Mouse (Mus musculus): ENCODE measurements around the gene Rgs3. TPM values are rescaled to one million over a fixed set of nuclear protein-coding genes. Genes with fewer than 3 reads are reported as not detected.

The Rgs3 gene
- polyA plus RNA-seq, 1 experiment from 2014 or later = 33.6 TPM

GRCm38 (mm10) chr4:62643401-62643800 lies 83.8 kb downstream of the Rgs3 start:
- ATAC-seq (replicated peaks; ENCODE audit: low FRiP score) (no peak), DNase-seq (ENCODE audit: low spot score) (no peak)
- Histone ChIP-seq H3K9me3 (ENCODE audit: control insufficient read depth, low read length) (no peaks in the 10 kb centered on the region), H3K4me1 (replicated peaks; ENCODE audit: control insufficient read depth, insufficient read depth, low read length) (no peaks in the 10 kb centered on the region), H3K27me3 (ENCODE audit: control insufficient read depth, insufficient read depth, low read length) (no peaks in the 10 kb centered on the region), H3K27ac (ENCODE audit: low read depth, low read length) (no peak overlapping the region), H3K36me3 (ENCODE audit: control insufficient read depth, insufficient read depth, low read length) (no peaks in the 10 kb centered on the region), H3K4me3 (ENCODE audit: low read depth, low read length) (no peak overlapping the region), H3K9ac (ENCODE audit: low read length) (no peak overlapping the region), H3K4me2 (ENCODE audit: low read depth, low read length, severe bottlenecking) (no peak overlapping the region)
- WGBS = 75% methylated on average over 8 of the region's 8 CpGs

- no peak overlapping the region for H3K9ac ChIP-seq (ENCODE audit: low read length)
- H3K36me3 ChIP-seq (ENCODE audit: control insufficient read depth, insufficient read depth, low read length) = no peaks in the 10 kb centered on the region
- no peak overlapping the region for H3K4me2 ChIP-seq (ENCODE audit: low read depth, low read length, severe bottlenecking)
- H3K9me3 ChIP-seq (ENCODE audit: control insufficient read depth, low read length) = no peaks in the 10 kb centered on the region
- no peak for ATAC-seq (replicated peaks; ENCODE audit: low FRiP score)
- 90% methylated on average over 11 of the region's 11 CpGs for WGBS
- no peak overlapping the region for H3K4me3 ChIP-seq (ENCODE audit: low read depth, low read length)
- H3K4me1 ChIP-seq (replicated peaks; ENCODE audit: control insufficient read depth, insufficient read depth, low read length) = no peaks in the 10 kb centered on the region
- H3K27me3 ChIP-seq (ENCODE audit: control insufficient read depth, insufficient read depth, low read length) = no peaks in the 10 kb centered on the region
- no peak overlapping the region for H3K27ac ChIP-seq (ENCODE audit: low read depth, low read length)
- no peak for DNase-seq (ENCODE audit: low spot score)
Measured at GRCm38 (mm10) chr4:62644031-62644793, 84.6 kb downstream of the Rgs3 start.

DNA sequence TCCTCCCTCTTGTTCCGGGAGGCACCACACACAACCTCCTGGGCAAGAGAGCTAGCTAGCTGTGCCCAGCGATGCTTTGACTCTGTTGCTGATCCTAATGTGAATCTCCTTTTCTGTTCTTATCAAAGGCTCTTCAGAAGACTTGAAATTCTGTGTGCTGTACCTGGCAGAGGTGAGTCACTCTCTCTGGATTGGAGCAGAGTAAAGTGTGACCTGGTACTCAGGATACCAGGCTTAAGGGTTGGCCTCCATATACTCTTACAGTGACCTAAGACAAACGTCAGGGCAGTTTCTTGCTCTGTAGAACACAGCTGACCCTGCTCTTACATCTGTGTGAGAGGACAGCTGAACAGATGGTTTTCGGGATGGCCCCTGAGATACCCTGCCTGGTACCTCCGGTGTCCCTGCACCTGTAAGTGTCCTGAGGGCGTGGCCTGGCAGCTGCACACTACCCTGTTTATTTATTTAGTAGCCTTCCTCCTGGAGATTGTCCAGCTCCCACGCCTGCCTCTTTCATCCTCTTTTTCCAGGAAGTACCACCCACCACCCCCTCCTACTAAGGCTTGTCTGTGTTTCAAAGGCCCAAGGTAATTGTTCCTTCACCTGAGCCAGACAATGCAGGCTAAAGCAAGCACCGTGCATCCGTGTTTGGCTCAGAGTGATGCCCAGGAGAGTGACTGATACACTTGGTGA lies 87.1 kb downstream of the Rgs3 start:
- H3K9ac ChIP-seq (ENCODE audit: low read length) = no peak overlapping the region
- H3K27ac ChIP-seq (ENCODE audit: low read depth, low read length) = no peak overlapping the region
- no peak overlapping the region for H3K4me2 ChIP-seq (ENCODE audit: low read depth, low read length, severe bottlenecking)
- no peaks in the 10 kb centered on the region for H3K9me3 ChIP-seq (ENCODE audit: control insufficient read depth, low read length)
- no peaks in the 10 kb centered on the region for H3K4me1 ChIP-seq (replicated peaks; ENCODE audit: control insufficient read depth, insufficient read depth, low read length)
- H3K36me3 ChIP-seq (ENCODE audit: control insufficient read depth, insufficient read depth, low read length) = no peaks in the 10 kb centered on the region
- no peak for DNase-seq (ENCODE audit: low spot score)
- no peak overlapping the region for H3K4me3 ChIP-seq (ENCODE audit: low read depth, low read length)
- H3K27me3 ChIP-seq (ENCODE audit: control insufficient read depth, insufficient read depth, low read length) = no peaks in the 10 kb centered on the region
- no peak for ATAC-seq (replicated peaks; ENCODE audit: low FRiP score)
- 82% methylated on average over 9 of the region's 9 CpGs for WGBS

DNA sequence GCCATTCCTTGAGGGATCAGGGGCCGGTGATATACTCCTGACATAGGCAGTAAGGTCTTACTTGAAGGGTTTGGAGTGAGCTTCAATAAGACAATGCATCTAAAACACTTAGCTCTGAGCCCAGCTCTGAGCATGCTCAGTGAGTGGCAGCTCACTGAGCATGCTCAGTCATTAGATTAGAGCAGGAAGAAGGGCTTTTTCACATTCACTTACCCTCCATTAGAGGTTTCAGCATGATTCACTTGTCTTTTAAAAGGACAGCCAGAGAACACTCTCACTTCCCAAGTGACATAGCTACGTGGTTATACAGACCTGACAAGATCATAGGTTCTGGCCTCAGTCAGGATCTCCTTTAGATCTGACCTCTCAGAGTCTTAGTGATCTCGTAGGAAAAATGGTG lies 89.2 kb downstream of the Rgs3 start:
- Histone ChIP-seq H3K27ac (ENCODE audit: low read depth, low read length) (no peak overlapping the region), H3K4me3 (ENCODE audit: low read depth, low read length) (no peak overlapping the region), H3K4me2 (ENCODE audit: low read depth, low read length, severe bottlenecking) (no peak overlapping the region), H3K27me3 (ENCODE audit: control insufficient read depth, insufficient read depth, low read length) (no peaks in the 10 kb centered on the region), H3K9me3 (ENCODE audit: control insufficient read depth, low read length) (no peaks in the 10 kb centered on the region), H3K9ac (ENCODE audit: low read length) (no peak overlapping the region), H3K36me3 (ENCODE audit: control insufficient read depth, insufficient read depth, low read length) (no peaks in the 10 kb centered on the region; the same call in 1 of the 2 replicates), H3K4me1 (replicated peaks; ENCODE audit: control insufficient read depth, insufficient read depth, low read length) (no peaks in the 10 kb centered on the region)
- no peak for DNase-seq (ENCODE audit: low spot score)
- ATAC-seq (replicated peaks; ENCODE audit: low FRiP score) = no peak
- WGBS = 89% methylated on average over 3 of the region's 3 CpGs

DNA sequence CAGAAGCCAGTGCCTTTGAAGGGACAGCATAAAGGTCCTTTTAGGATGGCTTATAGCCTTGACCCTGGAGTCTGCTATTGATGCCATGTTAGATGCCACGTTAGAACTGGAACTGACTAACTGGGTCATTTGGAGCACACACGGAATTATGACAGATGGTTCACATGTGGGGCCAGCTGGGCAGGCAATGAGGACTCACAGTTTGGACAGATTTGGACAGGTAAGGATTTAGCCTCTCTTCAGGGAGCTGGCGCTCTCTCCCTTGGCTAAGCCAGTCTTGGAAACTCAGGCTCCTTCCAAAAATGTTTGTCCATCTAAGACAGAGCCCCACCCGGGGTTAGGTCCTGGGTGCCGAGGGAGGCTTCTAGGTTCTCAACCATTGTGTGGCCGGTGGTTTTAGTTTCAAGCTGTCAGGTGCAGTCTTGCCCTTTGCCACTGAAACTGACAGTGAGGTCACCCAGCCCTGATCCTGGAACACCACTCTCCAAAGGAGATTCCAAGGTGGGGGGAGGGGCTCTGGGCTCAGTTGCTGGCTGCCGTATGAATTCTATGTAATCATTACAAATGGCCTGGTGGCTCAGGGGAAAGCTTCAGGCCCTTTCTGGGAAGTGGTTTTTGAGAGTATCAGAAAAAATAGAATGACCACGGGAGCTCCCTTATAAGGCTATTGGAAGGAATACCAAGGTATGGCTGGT lies 90.0 kb downstream of the Rgs3 start:
- Histone ChIP-seq H3K9ac (ENCODE audit: low read length) (no peak overlapping the region), H3K4me3 (ENCODE audit: low read depth, low read length) (no peak overlapping the region), H3K36me3 (ENCODE audit: control insufficient read depth, insufficient read depth, low read length) (no peaks in the 10 kb centered on the region; the same call in 1 of the 2 replicates), H3K4me2 (ENCODE audit: low read depth, low read length, severe bottlenecking) (no peak overlapping the region), H3K9me3 (ENCODE audit: control insufficient read depth, low read length) (no peaks in the 10 kb centered on the region), H3K4me1 (replicated peaks; ENCODE audit: control insufficient read depth, insufficient read depth, low read length) (no peaks in the 10 kb centered on the region), H3K27me3 (ENCODE audit: control insufficient read depth, insufficient read depth, low read length) (no peaks in the 10 kb centered on the region), H3K27ac (ENCODE audit: low read depth, low read length) (no peak overlapping the region)
- DNase-seq (ENCODE audit: low spot score) (no peak), ATAC-seq (replicated peaks; ENCODE audit: low FRiP score) (no peak)
- 85% methylated on average over 8 of the region's 8 CpGs for WGBS

- no peaks in the 10 kb centered on the region for H3K27me3 ChIP-seq (ENCODE audit: control insufficient read depth, insufficient read depth, low read length)
- DNase-seq (ENCODE audit: low spot score) (no peak), ATAC-seq (replicated peaks; ENCODE audit: low FRiP score) (no peak)
- no peak overlapping the region for H3K9ac ChIP-seq (ENCODE audit: low read length)
- no peaks in the 10 kb centered on the region for H3K4me1 ChIP-seq (replicated peaks; ENCODE audit: control insufficient read depth, insufficient read depth, low read length)
- no peak overlapping the region for H3K4me3 ChIP-seq (ENCODE audit: low read depth, low read length)
- H3K27ac ChIP-seq (ENCODE audit: low read depth, low read length) = no peak overlapping the region
- no peak overlapping the region for H3K4me2 ChIP-seq (ENCODE audit: low read depth, low read length, severe bottlenecking)
- H3K36me3 ChIP-seq (ENCODE audit: control insufficient read depth, insufficient read depth, low read length) = no peaks in the 10 kb centered on the region; the same call in 1 of the 2 replicates
- 63% methylated on average over 7 of the region's 7 CpGs for WGBS
- no peaks in the 10 kb centered on the region for H3K9me3 ChIP-seq (ENCODE audit: control insufficient read depth, low read length)
Measured at GRCm38 (mm10) chr4:62651179-62651760, 91.6 kb downstream of the Rgs3 start.

- ATAC-seq (replicated peaks; ENCODE audit: low FRiP score) = no peak
- WGBS = 80% methylated on average over 4 of the region's 4 CpGs
- Histone ChIP-seq H3K4me1 (replicated peaks; ENCODE audit: control insufficient read depth, insufficient read depth, low read length) (no peaks in the 10 kb centered on the region), H3K4me2 (ENCODE audit: low read depth, low read length, severe bottlenecking) (no peak overlapping the region), H3K27me3 (ENCODE audit: control insufficient read depth, insufficient read depth, low read length) (no peaks in the 10 kb centered on the region), H3K4me3 (ENCODE audit: low read depth, low read length) (no peak overlapping the region), H3K36me3 (ENCODE audit: control insufficient read depth, insufficient read depth, low read length) (no peaks in the 10 kb centered on the region; the same call in 1 of the 2 replicates), H3K9me3 (ENCODE audit: control insufficient read depth, low read length) (no peaks in the 10 kb centered on the region), H3K9ac (ENCODE audit: low read length) (no peak overlapping the region), H3K27ac (ENCODE audit: low read depth, low read length) (no peak overlapping the region)
- DNase-seq (ENCODE audit: low spot score) = no peak
Measured at GRCm38 (mm10) chr4:62652215-62652614, 92.6 kb downstream of the Rgs3 start.

DNA sequence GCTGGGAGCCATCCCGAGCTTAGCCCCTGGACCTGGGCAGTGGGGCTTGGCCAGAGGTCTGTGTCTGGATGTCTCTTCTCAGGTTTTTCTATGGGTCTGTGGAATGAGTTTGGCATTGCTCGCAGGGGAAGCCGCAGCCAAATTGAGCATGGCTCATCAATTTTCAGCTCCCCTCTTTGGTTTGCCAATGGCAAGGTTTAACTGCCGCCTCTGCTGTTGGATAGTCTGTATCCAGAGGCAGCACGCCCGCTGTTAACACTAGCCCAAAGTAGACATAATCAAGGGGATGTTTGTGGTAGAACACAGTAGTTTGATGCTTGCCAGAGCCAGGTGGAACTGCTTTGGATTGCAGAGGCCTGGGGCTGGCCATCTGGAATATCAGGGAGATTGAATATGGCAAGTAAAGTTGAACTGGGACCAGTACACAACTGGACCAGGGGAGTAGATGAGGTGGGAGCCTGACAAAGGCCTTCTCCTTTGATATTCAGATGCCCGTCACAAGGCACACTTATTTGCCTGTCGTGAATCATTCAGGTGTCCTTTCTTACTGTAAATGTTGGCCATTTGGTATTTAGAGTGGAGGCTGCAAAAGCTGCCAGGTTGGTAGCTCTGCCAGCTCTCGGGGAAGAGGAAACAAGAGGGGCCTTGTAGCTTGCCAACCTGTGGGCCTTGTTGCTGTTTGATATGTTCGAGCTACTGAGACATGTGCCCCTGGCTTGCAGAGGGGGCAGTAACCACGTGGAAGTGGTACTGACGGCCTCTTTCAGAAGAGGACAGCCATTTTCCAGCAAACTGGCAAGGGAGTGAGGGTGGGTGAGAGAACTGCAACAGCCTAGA lies 93.5 kb downstream of the Rgs3 start:
- H3K27ac ChIP-seq (ENCODE audit: low read depth, low read length) = no peak overlapping the region
- DNase-seq (ENCODE audit: low spot score) = no peak
- no peak overlapping the region for H3K4me2 ChIP-seq (ENCODE audit: low read depth, low read length, severe bottlenecking)
- 89% methylated on average over 12 of the region's 12 CpGs for WGBS
- H3K9ac ChIP-seq (ENCODE audit: low read length) = no peak overlapping the region
- H3K4me1 ChIP-seq (replicated peaks; ENCODE audit: control insufficient read depth, insufficient read depth, low read length) = no peaks in the 10 kb centered on the region
- H3K9me3 ChIP-seq (ENCODE audit: control insufficient read depth, low read length) = no peaks in the 10 kb centered on the region
- no peak for ATAC-seq (replicated peaks; ENCODE audit: low FRiP score)
- H3K27me3 ChIP-seq (ENCODE audit: control insufficient read depth, insufficient read depth, low read length) = no peaks in the 10 kb centered on the region
- H3K36me3 ChIP-seq (ENCODE audit: control insufficient read depth, insufficient read depth, low read length) = no peaks in the 10 kb centered on the region; the same call in 1 of the 2 replicates
- no peak overlapping the region for H3K4me3 ChIP-seq (ENCODE audit: low read depth, low read length)
